Mouse (Mus musculus) lung, adult 2 months (tissue): ENCODE measurements around the gene Tmcc3.

Experiments
- CTCF ChIP-seq: fragments of 200-500 bp; IDR thresholded peaks from 2 replicates; pipeline ENCODE4 v1.5.1; 2011; ENCODE audit warnings: mild to moderate bottlenecking, low read length, control low read depth; ENCODE audit not compliant: insufficient read depth
- POLR2A ChIP-seq: fragments of 200-500 bp; IDR thresholded peaks from 2 replicates; pipeline ENCODE4 v1.6.1; 2011; ENCODE audit warnings: low read depth, mild to moderate bottlenecking, control low read depth, low read length, borderline replicate concordance; ENCODE audit errors: extremely low read depth

DNA sequence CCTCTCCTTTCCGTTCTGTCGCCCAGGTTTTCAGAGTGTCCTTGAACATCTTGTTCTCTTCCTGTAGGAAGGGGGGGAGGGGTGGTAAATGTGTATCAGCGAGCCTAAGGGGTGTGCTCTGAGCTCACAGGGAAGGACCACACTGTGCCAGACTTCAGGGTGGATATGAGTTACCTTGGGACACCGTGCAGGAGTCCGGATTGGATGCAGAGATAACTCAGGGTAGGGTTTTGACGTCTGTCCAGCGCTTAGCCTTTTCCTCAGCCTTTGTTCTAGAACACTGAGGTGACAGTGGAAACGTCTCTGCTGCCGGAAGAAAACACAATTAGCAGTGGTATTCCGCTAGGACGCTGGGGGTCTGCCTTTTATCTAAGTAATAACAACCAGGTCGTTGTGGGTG, 261.0 kb downstream of the Tmcc3 start:
- no peak for TF ChIP-seq CTCF
- no peak for TF ChIP-seq POLR2A
